Mouse (Mus musculus) spleen, adult 18-20 months (tissue): ENCODE results near the gene Ifnar1.
"Not testable (repeated sequence)": the region's sequence is repeated elsewhere in the genome, so short reads cannot be mapped to it uniquely, and the experiment has no call there.

ENCODE experiments used
- DNase-seq, 2 experiments: peaks; one replicate each; pipeline ENCODE4 v3.0.0; 2022; ENCODE audit warnings: mixed read lengths in 2 of 2

Ifnar1 gene

DNA sequence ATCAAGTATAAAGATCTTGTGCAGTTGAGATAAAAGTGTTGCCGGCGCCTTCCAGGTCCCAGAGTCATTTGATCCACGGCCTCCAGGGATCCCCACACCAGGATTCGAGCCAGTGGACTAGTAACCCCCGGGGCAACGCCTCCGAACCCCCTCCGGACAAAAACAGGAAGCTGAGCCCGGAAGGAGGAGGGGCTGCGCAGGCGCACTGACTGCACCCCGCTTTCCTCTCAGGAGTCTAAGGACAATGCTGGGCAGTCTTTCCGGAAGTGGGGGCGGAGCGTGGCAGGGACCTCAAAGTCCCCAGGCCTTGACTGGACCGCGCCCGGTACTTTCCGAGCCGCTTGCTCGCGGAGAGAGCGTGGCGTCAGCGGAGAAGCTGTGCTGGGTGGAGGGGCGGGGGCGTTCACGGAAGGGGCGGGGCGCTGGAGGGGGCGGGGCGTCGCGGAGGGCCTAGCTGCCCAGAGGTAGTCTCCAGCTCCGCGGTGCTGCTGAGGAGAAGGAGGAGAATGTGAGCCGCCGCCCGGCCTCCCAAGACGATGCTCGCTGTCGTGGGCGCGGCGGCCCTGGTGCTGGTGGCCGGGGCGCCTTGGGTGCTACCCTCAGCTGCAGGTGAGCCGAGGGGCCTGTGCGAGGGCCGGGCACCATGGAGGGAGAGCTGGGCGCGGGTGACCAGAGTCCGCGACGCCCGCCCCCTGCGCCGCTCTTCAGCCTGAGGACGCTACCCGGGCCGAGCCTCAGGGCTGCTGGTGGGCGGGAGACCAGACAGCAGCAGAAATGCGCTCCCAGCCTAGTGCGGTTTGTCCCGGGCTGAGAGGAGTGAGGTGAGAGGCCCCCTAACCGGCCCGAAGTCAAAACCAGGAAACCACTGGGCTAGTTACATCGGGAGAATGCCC lies at the start of gene Ifnar1:
Gene Ifnar1, plus strand, starts transcription at position 431 of the 893 bp plus-strand sequence.
- peak; percentile 97 to 100 for DNase-seq

DNA sequence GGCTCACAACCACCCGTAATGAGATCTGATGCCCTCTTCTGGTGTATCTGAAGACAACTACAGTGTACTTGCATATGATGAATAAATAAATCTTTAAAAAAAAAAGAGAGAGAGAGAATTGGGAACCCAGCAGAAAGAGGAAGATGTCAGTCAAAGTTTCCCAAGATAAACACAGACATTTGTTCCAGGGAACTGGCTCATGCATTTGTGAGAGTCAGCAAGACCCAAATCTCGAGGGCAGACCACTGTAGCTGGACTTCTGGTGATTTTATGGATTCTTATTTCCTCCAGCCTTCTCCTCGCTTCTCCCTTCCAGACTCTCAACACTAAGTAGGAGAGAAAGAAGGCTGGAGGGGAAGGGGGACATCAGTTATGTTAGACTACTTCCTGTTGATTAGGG lies 47.0 kb upstream of the Ifnar1 start:
- no peak for DNase-seq

DNA sequence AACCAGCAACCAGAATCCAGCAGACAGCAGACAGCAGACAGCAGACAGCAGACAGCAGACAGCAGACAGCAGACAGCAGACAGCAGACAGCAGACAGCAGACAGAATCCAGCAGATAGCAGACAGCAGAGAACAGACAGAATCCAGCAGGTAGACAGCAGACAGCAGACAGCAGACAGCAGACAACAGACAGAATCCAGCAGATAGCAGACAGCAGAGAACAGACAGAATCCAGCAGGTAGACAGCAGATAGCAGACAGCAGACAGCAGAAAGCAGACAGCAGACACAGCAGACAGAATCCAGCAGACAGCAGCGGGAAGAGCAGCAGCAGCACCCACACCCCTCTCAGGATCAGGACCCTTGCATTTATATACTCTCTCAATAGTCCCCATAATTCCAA lies 46.4 kb upstream of the Ifnar1 start:
- DNase-seq = not testable (repeated sequence)

DNA sequence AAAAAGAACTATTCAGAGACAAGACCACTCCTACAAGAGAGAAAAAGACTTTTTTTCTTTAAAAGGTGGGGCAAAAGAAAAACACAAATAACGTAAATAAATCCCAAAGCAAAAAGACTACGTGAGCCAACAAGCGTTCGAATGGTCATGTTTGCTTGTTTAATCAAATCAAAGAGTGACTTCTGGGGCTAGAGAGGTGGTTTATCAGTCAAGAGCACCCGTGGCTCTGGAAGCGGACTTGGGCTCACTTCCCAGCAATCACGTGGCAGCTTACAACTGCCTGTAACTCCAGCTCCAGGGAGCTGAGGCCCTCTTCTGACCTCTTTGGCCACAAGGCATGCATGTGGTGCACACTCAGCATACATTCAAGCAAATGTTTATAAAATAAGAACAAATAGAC lies 43.7 kb upstream of the Ifnar1 start:
- no peak for DNase-seq

DNA sequence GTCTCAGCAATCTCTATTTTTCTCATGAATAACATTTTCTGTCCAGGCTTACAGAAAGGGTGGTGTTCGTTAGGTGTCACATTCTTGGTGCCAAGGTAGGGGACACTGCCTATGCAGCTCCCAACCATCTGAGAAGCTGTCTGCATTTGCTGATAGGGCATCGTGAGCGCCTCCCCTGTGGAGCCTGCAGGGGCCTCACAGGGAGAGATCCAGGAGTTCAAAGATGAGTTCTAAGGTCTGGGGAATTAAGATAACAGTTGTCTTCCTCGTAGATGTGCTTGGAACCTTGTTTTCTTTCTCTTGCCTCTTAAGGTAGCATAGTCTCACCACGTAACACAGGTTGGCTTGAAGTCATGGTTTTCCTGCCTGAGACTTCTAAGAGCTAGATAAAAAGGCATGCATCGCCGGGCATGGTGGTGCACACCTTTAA lies 43.2 kb upstream of the Ifnar1 start:
- DNase-seq = no peak

DNA sequence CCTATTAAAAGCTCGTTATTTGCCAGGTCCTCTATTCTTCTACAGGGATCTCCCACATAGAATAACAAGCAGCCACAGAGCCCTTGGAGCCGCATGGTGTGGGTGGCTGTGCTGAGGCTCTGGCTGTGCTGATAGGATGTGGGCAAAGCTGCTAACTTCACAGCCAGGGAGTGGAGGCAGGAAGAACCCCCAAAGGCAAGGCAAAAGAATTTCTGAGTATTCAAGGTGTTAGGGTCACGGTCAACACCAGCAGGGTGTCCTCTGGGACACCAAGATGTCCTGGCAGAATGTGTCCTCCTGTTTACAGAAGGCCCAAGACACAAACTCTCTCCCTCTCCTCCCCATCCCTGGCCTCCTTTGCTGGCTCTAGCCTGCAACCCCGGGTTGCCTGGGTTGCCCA lies 42.6 kb upstream of the Ifnar1 start:
- no peak for DNase-seq

DNA sequence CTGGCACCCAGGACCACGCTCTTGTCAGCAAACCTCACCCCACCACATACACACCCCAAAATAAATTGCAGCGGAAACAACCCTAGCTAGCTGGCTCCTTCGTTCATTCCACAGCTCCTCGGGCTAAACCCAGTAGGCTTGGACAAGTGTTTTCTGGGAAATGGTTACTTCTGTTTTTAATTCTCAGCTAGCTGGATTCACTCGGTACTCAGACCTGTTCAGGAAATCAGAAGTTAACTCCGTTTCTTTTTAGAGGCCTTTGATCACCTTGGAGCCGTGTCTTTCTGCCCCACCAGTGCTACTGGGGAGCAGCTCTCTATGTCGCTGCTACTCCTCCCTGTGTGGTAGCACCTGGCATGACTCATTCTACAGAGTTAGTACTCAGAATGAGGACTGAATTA lies 41.8 kb upstream of the Ifnar1 start:
- no peak for DNase-seq

DNA sequence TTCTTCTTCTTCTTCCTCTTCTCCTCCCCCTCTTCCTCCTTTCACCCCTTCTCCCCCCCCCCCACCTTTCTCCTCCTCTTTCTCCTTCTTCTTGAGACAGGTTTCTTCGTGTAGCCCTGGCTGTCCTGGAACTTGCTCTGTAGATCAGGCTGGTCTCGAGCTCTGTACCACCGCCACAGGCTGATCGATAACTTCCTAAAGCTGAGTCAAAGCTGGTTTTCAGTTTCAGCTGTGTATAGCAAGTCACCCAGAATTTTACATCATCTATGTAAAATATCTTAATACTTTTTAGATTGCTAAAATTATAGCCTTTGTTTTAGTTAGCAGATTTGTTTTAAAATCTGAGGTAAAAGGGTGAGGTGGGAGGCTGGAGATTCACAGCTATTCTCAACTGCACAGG lies 40.2 kb upstream of the Ifnar1 start:
- no peak for DNase-seq

DNA sequence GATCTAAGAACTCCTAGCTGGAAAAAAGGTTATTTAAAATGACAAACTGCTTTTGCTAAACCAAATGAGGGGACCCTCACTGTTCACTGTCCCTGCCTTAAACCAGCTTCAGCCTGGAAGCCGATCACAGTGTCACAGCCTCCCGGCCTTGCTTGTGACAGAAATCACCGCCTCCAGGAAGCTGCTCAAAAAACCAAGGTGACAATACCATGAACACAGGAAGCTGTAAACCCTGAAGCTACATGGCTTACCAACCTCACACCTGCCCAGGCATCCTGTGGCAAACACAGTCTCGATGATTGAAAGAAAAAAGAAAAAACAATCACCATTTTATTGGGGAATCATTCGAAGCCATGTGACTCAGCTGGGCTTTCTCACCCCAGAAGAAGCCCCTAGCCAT lies 39.5 kb upstream of the Ifnar1 start:
- peak in 1 of 2 experiments; percentile 42 for DNase-seq

DNA sequence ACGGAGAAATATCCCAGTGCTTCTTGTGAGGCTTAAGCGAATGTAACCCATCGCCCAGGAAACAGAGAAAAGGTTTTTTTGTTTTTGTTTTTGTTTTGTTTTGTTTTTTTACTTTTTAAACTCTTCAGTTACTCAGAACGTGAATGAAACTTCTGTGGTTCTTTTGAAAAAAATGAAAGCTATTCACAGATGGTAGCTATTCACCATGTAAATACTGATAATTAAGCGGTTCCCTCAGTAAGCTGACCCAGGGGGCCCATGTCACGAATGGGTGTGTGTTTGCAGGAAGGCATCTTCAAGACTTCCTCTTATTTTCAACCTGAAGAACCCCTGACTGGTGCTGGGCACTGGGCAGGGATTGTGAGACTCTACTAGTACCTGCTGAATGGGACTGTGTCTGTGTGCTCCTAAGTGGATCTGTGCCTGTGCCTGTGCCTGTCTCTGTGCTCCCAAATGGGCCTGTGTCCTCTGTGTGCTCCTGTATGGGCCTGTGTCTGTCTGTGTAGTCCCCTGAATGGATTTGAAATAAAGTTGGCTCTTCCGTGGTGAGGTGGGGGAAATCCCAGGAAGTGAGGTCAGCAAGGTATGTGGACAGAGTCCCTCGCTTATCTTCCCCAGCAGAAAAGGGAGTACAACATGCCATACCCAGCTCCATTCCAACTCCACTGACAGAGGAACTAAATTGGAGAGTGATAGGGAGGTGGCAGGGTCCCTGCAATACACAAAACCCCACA lies 38.1 kb upstream of the Ifnar1 start:
- DNase-seq = no peak

DNA sequence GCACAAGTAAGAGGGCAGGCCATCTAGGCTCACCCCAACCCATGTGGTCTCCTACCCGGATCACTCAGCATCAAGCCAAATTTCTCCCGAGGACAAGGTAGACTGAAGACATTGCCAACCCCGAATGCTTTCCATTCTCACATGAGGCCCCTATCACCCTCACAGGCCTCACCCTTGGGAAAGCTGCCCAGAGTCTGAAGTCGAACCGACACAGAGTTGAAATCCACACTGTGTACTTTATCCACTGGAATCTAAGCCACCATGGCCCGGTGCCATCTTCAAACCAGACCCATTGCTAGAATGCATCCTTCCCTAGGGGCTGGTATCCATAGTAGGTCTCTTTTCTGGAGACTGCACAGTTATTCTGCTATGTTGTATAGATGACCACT lies 37.5 kb upstream of the Ifnar1 start:
- no peak for DNase-seq

DNA sequence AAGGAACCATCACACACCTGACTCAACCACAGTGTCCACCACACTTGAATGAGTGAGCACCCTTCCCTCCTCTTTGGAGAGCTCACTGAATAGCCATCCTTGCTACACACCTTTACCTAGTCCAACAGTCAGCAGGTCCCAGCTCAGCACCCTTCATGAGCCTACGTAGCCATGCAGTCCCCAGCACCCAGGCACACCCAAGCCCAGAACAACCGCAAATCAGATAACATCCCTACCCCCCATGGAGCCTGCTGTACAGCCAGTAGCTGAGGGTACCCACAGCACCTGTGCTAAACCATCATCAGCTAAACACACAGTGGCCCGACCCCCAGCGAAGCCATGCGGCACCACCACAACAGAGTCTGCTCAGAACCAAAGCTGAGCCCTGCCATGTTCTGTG lies 37.0 kb upstream of the Ifnar1 start:
- DNase-seq = no peak

DNA sequence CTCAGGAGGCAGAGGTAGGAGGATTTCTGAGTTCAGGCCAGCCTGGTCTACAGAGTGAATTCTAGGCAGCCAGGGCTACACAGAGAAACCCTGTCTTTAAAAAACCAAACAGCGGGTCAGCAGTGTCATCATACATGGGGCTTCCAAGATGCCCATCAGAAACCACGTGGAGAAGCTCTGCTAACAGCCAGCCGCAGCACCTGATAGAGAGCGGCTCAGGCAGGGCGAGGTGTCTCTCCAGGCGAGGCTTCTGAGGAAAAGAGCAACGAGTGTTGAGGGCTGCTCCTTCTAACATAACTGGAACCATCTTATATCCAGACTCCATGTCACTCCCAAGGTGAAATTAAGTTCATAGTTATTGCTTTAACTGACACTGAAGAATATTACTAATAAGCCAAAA lies 36.1 kb upstream of the Ifnar1 start:
- DNase-seq = no peak

DNA sequence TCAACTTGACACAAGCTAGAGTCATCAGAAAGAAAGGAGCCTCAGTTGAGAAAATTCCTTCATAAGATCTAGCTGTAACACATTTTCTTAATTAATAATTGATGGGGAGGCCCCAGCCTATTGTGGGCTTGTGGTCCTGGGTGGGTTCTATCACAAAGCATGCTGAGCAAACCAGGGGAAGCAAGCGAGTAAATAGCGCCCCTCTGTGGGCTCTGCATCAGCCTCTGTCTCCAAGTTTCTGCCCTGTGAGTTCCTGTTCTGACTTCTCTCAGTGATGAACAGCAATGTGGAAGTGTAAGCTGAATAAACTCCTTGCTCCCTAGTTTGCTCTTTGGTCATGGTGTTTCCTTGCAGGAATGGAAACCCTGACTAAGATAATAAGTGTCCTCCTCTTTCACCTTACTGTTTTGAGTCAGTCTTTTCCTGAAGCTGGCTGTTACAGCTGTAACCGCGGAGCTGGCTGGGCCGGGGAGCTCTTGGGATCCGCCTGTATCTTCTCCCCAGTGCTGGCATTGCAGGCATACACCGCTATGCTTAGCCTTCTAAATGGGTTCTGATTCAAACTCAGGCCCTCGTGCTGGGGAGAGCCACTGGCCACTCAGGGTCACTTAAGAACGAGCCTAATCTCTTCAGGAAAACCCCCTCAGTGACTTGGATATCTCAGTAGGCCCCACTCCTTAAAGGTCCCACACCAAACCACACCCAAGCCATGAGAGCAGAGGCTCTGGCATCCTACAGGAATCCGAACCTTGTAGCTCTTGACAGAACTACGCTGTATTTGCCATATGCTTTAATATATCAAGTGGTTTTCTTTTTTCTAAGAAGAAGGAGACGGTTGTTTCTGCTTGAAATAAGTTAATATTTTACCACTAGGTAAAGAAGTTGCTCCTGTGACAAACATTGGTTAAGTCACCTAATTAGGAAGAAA lies 34.6 kb upstream of the Ifnar1 start:
- no peak for DNase-seq

DNA sequence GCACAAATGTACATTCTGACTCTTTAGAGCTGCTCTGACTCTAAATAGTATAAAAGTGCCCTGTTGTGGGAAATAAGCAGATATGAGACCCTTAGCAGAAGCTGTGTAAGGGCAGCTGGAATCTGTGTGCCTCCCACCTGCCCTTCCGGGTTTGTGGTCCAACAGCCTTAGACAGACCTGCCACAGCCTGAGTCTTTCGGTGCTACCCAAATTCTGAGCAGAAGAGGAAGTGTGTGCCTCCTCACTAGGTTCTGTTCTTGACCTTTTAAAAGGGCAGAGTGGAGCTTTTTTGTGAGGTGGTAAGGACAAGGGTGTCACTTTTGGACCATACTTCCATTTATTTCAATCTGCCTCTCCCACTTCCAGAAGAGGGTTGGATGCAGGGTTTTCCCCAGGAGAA lies 33.1 kb upstream of the Ifnar1 start:
- peak; percentile 40 to 48 for DNase-seq

DNA sequence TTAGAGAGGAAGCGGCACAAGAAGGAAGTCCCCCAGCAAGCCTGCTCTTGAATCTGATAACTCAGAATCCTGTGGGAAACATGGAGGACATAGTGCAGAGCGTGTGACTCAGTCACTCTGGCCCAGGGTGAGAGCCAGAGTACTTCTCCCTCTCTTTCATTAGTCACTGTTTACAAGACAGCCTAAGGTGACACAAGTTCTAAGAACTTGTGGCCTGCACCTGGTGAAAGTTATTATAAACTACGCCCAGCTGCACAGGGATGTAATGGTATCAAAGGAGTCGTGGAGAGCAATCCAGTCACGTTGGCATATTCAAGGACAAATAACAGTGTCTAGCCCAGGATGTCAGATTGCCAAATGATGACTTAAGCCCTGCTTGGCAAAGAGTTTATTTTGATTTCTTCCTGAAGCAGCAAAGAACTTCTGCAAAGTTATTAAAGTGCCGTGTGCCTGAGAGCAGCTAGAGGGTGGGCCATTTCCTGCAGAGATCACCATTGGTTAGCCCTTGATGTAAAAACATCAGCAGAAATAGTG lies 32.6 kb upstream of the Ifnar1 start:
- DNase-seq = no peak

DNA sequence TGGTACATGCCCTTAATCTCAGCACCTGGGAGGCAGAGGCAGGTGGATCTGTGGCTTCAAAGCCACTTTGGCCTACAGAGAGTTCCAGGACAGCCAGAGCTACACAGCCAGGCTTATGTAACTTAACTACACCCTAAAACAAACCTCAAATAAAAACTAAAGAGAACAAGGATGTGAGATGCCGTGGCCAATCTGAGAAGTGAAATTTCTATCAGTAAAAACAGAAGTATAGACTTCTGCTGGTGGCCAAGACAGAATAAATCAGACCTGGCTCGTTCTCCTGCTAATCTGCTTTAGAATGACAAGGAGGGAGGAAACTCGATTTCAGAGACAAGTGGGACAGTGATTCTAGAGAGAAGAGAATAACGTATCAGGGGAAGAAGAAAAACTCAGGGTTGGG lies 29.2 kb upstream of the Ifnar1 start:
- no peak for DNase-seq

DNA sequence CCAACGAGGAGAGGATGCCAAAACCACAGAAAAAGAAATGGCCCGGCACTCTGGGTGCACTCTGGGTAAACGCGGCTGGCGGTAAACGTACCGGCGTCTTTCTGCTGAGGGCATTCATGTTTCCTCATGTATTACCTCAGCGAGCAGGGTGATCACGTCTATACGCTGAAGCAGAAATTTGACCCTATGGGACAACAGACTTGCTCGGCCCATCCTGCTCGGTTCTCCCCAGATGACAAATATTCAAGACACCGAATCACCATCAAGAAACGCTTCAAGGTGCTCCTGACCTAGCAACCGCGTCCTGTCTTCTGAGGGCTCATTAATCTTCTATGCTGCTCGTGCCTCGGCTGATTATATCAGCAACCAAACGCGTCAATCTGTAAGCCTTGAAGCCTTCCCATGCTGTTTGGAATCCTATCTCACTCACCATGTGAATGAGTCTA lies 26.7 kb upstream of the Ifnar1 start:
- DNase-seq = peak; percentile 42 to 59

DNA sequence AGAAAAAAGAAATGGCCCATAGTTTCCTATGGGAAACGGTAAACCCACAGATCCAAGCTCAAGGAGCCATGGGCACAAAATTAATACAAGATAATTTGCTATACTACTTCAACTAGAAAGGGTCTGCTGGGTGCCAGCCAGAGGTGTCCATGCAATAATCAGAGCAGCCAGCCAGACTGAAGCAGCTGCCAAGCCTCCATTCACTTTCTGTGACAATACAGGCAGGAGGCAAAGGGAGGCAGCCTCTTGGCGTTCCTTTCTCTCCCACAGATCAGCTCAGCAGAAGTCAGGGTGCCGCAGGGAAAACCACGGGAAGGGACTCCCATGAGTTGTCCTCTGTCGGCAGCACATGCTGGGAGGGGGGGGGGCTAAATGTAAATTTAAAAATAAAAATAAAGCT lies 26.1 kb upstream of the Ifnar1 start:
- DNase-seq = peak in 1 of 2 experiments; percentile 10

DNA sequence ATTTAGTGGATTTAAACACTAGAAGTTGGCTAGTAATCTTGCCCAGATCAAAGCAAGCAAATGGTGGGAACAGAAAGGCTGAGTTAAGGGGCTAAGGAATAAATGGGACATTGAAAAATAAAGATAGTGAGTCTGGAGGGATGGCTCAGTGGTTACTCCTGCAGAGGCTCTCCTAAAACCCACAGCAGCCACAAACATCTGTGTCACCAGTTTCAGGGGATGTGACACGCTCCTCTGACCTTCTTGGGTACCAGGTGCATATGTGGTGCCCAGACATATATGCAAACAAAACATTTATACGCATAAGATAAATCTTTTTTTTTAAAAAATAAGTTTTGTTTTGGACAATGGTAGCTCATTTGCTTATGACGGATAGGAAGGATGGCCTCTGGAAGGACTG lies 25.6 kb upstream of the Ifnar1 start:
- no peak for DNase-seq

DNA sequence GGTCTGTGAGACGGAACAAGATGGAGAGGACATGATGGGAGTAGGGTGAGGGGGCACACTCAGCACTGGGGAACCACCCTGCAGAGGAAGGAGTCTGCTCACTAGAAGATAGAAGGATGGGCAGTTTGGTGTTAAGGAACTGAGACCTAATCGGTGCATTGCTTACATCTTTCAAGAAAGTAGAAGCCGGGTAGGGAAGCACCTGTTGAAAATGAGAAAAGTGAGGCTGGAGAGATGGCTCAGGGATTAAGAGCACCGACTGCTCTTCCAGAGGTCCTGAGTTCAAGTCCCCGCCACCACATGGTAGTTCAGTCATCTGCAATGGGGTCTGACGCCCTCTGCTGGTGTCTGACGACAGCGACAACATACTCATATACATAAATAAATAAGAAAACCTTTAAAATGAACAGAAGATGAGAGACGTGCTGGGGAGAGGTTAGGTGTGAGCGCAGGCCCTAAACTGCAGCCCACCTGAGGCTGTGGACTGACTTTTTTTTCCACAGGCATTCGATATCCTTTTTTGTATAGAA lies 25.1 kb upstream of the Ifnar1 start:
- DNase-seq = peak; percentile 36 to 59

DNA sequence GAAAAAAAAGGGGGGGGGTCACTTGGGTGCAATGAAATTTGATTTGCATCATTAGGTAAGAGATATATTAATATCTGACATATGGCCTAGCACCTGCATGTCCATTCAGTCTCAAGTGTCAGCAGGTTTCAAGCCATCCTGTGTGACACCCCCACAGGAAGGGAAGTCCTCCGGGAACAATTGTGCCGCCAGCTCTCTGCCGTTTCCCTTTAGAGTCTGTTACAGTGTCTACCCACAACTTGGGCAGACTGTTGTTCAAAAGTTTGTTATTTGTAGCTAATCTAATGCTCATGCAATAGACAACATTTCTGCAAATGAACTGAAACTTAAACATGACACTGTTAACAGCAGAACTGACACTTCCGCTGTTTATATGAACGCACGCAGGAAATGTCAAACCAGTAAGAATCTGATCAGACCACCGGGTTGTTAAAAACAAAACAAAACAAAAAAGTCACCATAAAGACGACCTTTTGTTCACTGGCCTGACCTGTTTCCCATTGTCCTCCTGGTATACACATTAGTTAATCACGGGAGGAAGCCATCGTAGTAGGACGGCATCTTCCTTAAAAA lies 23.9 kb upstream of the Ifnar1 start:
- DNase-seq = peak in 1 of 2 experiments; percentile 26
